Mouse (Mus musculus) cerebellum, postnatal 36 days (tissue): ENCODE data around the gene Bicral.
"Not testable (repeated sequence)": the region's sequence is repeated elsewhere in the genome, so short reads cannot be mapped to it uniquely, and the experiment has no call there.

Experiments
- DNase-seq, 2 experiments: peaks; one replicate each; pipeline ENCODE4 v3.0.0; 2021 to 2022; ENCODE audit warnings: mixed read lengths in 2 of 2

Bicral gene

GRCm38 (mm10) chr17:46874133-46874532 is 15.9 kb upstream of the Bicral start:
- no peak for DNase-seq

- no peak for DNase-seq
These were observed 14.5 kb upstream of the Bicral start for GRCm38 (mm10) chr17:46872806-46873205.

GRCm38 (mm10) chr17:46870913-46871312 is 12.6 kb upstream of the Bicral start:
- no peak for DNase-seq

GRCm38 (mm10) chr17:46870204-46870798 is 12.0 kb upstream of the Bicral start:
- no peak for DNase-seq

- no peak for DNase-seq
These were observed 8.6 kb upstream of the Bicral start for GRCm38 (mm10) chr17:46866836-46867235.

GRCm38 (mm10) chr17:46864566-46865195 is 6.4 kb upstream of the Bicral start:
- no peak for DNase-seq

- DNase-seq, result no peak
These were observed 1.8 kb upstream of the Bicral start for GRCm38 (mm10) chr17:46860120-46860519.

GRCm38 (mm10) chr17:46858749-46859444 is 615 bp upstream of the Bicral start:
- no peak for DNase-seq

GRCm38 (mm10) chr17:46857361-46857902 is 850 bp downstream of the Bicral start:
- peak; percentile 71 to 73 for DNase-seq

GRCm38 (mm10) chr17:46856471-46857360 is 1.6 kb downstream of the Bicral start:
- peak; percentile 87 to 90 for DNase-seq

GRCm38 (mm10) chr17:46856107-46856388 is 2.2 kb downstream of the Bicral start:
- no peak for DNase-seq

GRCm38 (mm10) chr17:46855328-46856106 is 2.8 kb downstream of the Bicral start:
- DNase-seq, result no peak

- DNase-seq, result peak; percentile 22 to 31
These were observed 3.6 kb downstream of the Bicral start for GRCm38 (mm10) chr17:46854640-46855110.

GRCm38 (mm10) chr17:46854096-46854495 is 4.2 kb downstream of the Bicral start:
- no peak for DNase-seq

- DNase-seq, result peak; percentile 54 to 62
These were observed 5.0 kb downstream of the Bicral start for GRCm38 (mm10) chr17:46853281-46853680.

GRCm38 (mm10) chr17:46852725-46853124 is 5.6 kb downstream of the Bicral start:
- no peak for DNase-seq

GRCm38 (mm10) chr17:46847206-46847605 is 11.1 kb downstream of the Bicral start:
- DNase-seq, result no peak

GRCm38 (mm10) chr17:46846573-46846972 is 11.7 kb downstream of the Bicral start:
- DNase-seq, result not testable (repeated sequence)

GRCm38 (mm10) chr17:46845262-46845661 is 13.0 kb downstream of the Bicral start:
- no peak for DNase-seq

- peak; percentile 77 to 80 for DNase-seq
These were observed 13.5 kb downstream of the Bicral start for GRCm38 (mm10) chr17:46844811-46845210.

- no peak for DNase-seq
These were observed 14.6 kb downstream of the Bicral start for GRCm38 (mm10) chr17:46843716-46844115.

GRCm38 (mm10) chr17:46843022-46843421 is 15.3 kb downstream of the Bicral start:
- DNase-seq, result no peak
